Mouse (Mus musculus) olfactory bulb, adult 2 months (tissue): ENCODE results near the gene Fopnl. TPM values are rescaled to one million over a fixed set of nuclear protein-coding genes. Genes with fewer than 3 reads are reported as not detected.
A peak's percentile ranks its signal among the peaks of the same experiment; 100 is the strongest.

Source experiments
- H3K27ac ChIP-seq: fragments of 200-500 bp; 2 replicates; pipeline ENCODE4 v1.5.1; 2012; ENCODE audit warnings: low read depth, low read length; ENCODE audit not compliant: insufficient read depth
- H3K4me1 ChIP-seq: fragments of 200-500 bp; 2 replicates; pipeline ENCODE4 v1.6.1; 2012; ENCODE audit warnings: low read length; ENCODE audit not compliant: control insufficient read depth, insufficient read depth
- H3K4me3 ChIP-seq: fragments of 200-500 bp; 2 replicates; pipeline ENCODE4 v1.5.1; 2012; ENCODE audit warnings: mild to moderate bottlenecking, low read depth, low read length, moderate library complexity; ENCODE audit not compliant: insufficient read depth
- CTCF ChIP-seq: fragments of 200-500 bp; IDR thresholded peaks from 2 replicates; pipeline ENCODE4 v1.5.1; 2012; ENCODE audit warnings: low read depth, mild to moderate bottlenecking, low read length, moderate library complexity; ENCODE audit not compliant: insufficient read depth
- POLR2A ChIP-seq: fragments of 200-500 bp; IDR thresholded peaks from 2 replicates; pipeline ENCODE4 v1.6.1; 2012; ENCODE audit warnings: mild to moderate bottlenecking, low read depth, low read length, moderate library complexity; ENCODE audit not compliant: insufficient read depth
- WGBS: fragments of 180-500 bp; shearing (Covaris S2); methylation state at CpG from one replicate; pipeline ENCODE4 v1.1.7; 2018; 5-methylcytosine and 5-hydroxymethylcytosine counted together
- polyA plus RNA-seq: library from polyadenylated mRNA; stranded (reverse); fragments of >200 nt; gene quantifications from 2 replicates; pipeline ENCODE4 v1.2.4, GENCODE M21; 2012; ENCODE audit warnings: low replicate concordance; ENCODE audit not compliant: missing spikeins, insufficient read depth, insufficient read length

Gene Fopnl
- polyA plus RNA-seq, 1 experiment = not detected

- TF ChIP-seq CTCF (no peak), POLR2A (no peak)
- Histone ChIP-seq H3K27ac (peak overlapping the region; percentile 35; the same call in 1 of the 2 replicates), H3K4me3 (no peak overlapping the region), H3K4me1 (peaks cover 3% of the 10 kb centered on the region; the same call in 1 of the 2 replicates)
- 93% methylated on average over 4 of the region's 4 CpGs for WGBS
Observed at GRCm38 (mm10) chr16:14297746-14298145, 19.5 kb downstream of the Fopnl start.

GRCm38 (mm10) chr16:14297137-14297536 is 20.1 kb downstream of the Fopnl start:
- H3K27ac ChIP-seq = 0 out of 2 replicates have a peak overlapping the region, but pooled peaks have one; percentile 9
- WGBS = 37% methylated on average over 3 of the region's 3 CpGs
- TF ChIP-seq POLR2A = no peak
- no peak for TF ChIP-seq CTCF

GRCm38 (mm10) chr16:14296544-14297124 is 20.6 kb downstream of the Fopnl start:
- 60% methylated on average over 2 of the region's 2 CpGs for WGBS
- Histone ChIP-seq H3K27ac (no peak overlapping the region), H3K4me3 (no peak overlapping the region), H3K4me1 (peaks cover 9% of the 10 kb centered on the region)
- no peak for TF ChIP-seq POLR2A
- no peak for TF ChIP-seq CTCF

More at GRCm38 (mm10) chr16:14297137-14297536, 20.1 kb downstream of the Fopnl start:
- Histone ChIP-seq H3K4me1 (peaks cover 8% of the 10 kb centered on the region), H3K4me3 (no peak overlapping the region)

- H3K4me3 ChIP-seq = no peak overlapping the region
- 91% methylated on average over 2 of the region's 2 CpGs for WGBS
- H3K4me1 ChIP-seq = peaks cover 13% of the 10 kb centered on the region
- TF ChIP-seq POLR2A (no peak), CTCF (no peak)
- no peak overlapping the region for H3K27ac ChIP-seq
Observed at GRCm38 (mm10) chr16:14295291-14295690, 21.9 kb downstream of the Fopnl start.

GRCm38 (mm10) chr16:14292205-14293199 is 24.7 kb downstream of the Fopnl start:
- Histone ChIP-seq H3K4me1 (peaks cover 13% of the 10 kb centered on the region), H3K4me3 (peak overlapping the region; percentile 24), H3K27ac (no peak overlapping the region)
- WGBS = 15% methylated on average over 31 of the region's 31 CpGs
- TF ChIP-seq CTCF = no peak
- TF ChIP-seq POLR2A = no peak

GRCm38 (mm10) chr16:14291223-14291622 is 26.0 kb downstream of the Fopnl start, which contains the start of gene Myh11:
TSS of gene Myh11 (minus strand) at chr16:14291372.
- Histone ChIP-seq H3K4me3 (peak within 1 kb of the TSS; percentile 24), H3K27ac (no peak within 1 kb of the TSS), H3K4me1 (peaks cover 13% of the 10 kb centered on the region)
- whole genome bisulfite sequencing = 4% methylated on average over 16 of the region's 16 CpGs
- TF ChIP-seq CTCF (peak; percentile 49; the same call in 1 of the 2 replicates), POLR2A (no peak)

- 71% methylated on average over 4 of the region's 4 CpGs for WGBS
- Histone ChIP-seq H3K4me1 (no peaks in the 10 kb centered on the region), H3K27ac (no peak overlapping the region), H3K4me3 (no peak overlapping the region)
- TF ChIP-seq POLR2A = no peak
- TF ChIP-seq CTCF = no peak
Observed at GRCm38 (mm10) chr16:14272374-14272965, 44.7 kb downstream of the Fopnl start.

GRCm38 (mm10) chr16:14265203-14265920 is 51.8 kb downstream of the Fopnl start:
- TF ChIP-seq POLR2A (no peak), CTCF (no peak)
- no peaks in the 10 kb centered on the region for H3K4me1 ChIP-seq
- WGBS = 31% methylated on average over 4 of the region's 4 CpGs
- no peak overlapping the region for H3K27ac ChIP-seq
- no peak overlapping the region for H3K4me3 ChIP-seq
